Mouse (Mus musculus): ENCODE data around the gene Dnaja3.

The Dnaja3 gene

DNA sequence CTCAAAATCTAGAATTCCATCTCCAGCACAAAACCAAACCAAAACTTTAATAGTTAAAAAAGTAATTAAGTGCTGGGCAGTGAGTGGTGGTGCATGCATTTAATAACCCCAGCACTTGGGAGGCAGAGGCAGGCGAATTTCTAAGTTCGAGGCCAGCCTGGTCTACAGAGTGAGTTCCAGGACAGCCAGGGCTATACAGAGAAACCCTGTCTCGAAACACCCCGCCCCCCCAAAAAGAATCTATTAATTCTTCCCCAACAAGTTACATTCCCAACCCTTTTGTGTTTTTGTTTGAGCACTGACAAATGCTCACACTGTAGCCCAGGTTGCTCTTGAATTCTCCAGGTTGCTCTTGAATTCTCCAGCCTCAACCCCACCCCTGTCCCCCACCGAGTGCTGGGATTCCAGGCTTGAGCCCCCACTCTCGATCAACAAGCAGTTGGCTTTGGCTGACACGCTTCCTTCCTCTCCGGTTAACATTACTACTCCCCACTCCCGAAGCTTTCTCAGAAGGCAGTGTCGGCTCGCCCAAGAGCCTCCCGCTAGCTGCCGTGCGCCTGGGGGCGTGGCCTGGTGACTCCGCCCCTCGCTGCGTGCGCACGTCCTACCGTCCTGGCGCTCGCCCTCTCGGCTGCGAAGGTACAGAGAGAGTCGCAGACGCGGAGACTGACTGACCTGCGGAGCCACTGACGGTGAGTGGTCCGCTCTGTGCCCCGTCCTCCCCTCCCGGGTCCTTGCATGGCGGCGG is 86.2 kb downstream of the Dnaja3 start, which contains the start of gene Hmox2:
TSS of gene Hmox2 (plus strand) at position 582 of the 748 bp plus-strand sequence.
- peak; percentile 100 for DNase-seq

DNA sequence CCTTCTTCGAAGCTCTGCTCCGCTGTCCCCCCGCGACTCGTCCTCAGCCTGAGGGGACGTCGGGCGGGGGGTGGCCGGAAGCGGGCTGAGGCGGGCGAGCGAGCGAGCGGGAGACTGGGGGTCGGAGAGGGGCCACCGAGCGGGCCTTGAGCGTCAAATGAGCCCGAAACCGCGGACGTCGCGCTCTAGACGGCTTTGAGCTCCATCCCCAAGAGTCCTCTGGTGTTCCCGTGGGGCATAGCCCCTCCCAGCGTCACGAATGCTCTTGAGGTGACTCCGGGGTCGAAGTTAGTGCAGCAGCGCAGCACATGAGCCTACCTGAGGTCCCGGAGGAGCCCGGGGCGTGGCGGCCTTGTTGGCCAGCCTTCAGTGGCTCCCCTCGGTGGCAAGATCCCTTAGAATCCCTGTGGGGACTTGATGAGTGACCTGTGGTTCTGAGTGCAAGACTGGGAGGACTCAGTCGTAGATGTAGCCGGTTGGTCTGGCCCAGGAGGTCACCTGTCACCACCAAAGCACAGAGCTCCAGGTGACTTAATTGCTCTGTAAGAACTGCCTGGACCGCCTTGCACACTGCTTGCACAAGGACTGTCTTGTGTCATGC is 86.8 kb downstream of the Dnaja3 start:
- DNase-seq = no peak

DNA sequence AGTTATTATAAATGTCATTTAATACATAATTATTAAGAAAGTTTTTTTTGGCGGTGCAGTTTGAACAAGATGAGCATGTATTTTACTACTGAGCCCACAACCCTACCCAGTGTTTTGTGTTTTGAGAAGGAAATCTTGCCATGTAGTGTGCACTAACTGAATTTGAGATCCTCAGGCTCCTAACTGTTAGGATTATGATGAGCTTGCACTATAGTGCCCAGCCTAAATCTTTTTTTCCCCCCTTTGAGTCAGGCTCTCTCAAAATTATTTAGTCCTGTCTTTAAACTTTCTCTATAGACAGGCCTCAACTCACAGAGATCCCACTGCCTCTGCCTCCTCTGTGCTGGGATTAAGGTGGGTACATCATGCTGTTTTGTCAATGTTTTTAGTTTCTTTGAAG is 87.7 kb downstream of the Dnaja3 start:
- peak; percentile 52 for DNase-seq

DNA sequence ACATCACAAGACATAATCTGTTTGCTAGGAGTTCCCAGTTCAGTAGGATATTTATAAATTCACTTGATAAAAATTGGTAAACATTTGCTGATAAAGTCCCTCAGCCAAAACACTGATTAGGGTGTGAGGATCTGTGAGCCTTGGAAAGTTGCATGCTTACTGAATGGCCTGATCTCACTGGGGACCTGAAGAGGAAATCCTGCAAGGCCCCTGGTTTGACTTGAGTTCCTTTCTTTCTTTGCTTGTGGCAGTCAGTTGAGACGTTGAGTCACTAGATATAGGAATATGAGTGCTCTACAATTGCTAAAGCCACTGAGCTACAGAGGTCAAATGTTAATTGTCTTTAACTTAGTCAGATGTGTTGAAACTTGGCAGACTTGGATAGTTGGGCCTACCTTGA is 88.2 kb downstream of the Dnaja3 start:
- peak; percentile 88 for DNase-seq

DNA sequence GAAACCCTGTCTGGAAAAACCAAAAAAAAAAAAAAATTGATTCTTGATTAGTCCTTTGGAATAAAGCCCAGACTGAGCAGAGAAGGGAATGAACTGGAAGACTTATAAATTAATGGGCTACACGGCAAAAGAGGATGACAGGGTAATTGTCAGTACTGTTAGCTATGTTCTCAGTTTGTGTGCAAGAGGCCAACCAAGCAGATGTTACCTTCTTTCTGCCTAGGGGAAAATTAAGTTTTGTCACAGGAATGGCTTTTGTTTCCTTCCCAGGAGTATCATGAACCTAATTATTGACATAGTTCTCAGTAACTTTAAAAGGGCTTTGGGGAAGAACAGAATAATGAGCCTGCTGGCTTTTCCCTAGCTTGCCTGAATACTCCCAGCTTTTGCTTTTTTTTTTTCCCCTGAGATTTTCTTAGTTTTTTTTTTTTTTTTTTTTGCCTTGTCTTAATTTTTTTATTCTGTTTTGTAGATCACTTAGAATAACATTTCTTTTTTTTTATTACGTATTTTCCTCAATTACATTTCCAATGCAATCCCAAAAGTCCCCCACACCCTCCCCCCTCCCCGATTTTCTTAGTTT is 91.1 kb downstream of the Dnaja3 start:
- no peak for DNase-seq

DNA sequence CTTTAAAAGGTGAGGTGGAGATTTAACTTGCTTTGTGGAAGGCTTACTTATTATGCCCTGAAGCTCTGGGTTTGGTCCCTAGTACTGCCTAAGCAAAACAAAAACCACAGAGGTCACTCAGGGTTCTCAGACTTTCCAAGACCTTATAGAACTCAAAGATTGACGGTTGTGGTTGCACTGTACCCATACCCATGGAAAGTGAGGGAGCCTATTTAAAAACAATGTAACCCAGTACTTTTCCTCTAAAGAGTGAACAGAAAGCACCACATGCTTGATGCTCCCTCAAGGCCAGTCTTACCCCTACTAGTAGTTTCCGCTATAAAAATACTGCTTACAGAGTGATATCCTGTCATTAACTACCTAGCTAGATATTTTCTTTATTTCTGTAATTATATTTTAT is 96.5 kb downstream of the Dnaja3 start:
- peak; percentile 61 for DNase-seq

DNA sequence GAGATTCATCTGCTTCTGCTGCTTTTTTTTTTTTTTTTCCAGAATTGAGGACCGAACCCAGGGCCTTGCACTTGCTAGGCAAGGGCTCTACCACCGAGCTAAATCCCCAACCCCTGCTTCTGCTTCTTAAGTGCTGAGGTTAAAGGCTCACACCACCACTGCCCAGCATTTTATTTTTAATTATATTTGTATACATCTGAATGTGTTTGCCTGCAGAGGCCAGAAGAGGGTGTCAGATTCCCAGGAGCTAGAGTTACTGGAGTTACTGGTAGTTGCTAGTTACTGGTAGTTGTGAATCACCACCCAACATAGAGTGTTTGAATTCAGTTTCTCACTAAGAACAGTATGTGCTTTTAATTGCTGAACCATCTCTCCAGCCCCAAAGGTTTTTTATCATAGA is 100.2 kb downstream of the Dnaja3 start:
- peak; percentile 61 for DNase-seq

DNA sequence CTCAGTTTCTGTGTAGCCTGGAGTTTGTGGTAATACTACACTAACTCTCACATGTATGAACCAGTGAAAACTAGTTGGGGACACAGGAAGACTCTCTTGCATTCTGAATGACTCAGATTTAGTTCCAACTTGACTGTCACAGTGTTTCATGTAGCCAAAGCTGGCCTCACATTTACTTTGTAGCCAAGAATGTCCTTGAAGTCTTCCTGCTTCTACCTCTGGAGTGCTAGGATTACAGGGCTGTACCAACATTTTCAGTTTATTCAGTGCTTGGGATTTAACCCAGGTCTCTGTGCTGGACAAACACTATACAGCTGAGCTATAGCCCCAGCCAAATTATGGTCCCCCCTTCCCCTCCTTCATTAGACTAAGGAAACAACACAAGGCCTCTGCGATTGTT is 102.4 kb downstream of the Dnaja3 start:
- DNase-seq = peak; percentile 36

DNA sequence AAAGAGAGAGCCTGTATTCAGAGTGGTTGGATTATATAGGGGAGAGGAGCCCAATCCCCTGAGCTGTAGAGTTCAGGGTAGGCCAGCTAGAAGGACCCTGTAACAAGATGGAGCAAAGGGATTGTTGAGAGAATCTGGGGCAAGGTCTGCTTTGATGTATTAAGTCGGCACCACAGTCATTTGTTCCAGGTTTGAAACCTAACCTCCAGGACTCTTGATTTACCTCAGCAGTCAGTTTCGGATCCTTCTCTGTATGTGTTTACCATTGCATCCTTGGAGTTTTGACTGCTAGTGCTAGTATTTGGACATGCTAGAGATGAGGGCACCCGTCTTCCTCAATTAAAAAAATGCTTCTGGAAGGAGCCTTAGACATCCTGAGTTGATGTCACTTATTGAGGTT is 112.4 kb downstream of the Dnaja3 start:
- peak; percentile 78 for DNase-seq

DNA sequence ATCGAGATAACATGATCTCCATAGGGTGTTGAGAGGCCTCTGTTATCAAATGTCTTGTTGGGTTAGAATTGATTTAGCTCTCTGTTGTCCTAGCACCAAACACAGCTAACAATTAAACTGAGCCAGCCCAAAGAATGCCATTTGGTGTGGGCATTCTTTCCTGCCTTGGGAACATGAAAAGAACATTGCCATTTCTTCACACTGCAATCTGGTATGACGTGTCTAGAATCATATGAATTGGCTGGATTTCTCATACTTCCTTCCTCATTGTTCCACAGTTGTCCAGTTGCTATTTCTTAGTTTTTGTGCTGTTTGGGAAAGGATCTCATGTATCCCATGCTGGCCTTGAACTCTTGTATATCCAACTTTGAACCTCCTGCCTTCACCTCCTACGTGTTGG is 114.3 kb downstream of the Dnaja3 start:
- peak; percentile 77 for DNase-seq

DNA sequence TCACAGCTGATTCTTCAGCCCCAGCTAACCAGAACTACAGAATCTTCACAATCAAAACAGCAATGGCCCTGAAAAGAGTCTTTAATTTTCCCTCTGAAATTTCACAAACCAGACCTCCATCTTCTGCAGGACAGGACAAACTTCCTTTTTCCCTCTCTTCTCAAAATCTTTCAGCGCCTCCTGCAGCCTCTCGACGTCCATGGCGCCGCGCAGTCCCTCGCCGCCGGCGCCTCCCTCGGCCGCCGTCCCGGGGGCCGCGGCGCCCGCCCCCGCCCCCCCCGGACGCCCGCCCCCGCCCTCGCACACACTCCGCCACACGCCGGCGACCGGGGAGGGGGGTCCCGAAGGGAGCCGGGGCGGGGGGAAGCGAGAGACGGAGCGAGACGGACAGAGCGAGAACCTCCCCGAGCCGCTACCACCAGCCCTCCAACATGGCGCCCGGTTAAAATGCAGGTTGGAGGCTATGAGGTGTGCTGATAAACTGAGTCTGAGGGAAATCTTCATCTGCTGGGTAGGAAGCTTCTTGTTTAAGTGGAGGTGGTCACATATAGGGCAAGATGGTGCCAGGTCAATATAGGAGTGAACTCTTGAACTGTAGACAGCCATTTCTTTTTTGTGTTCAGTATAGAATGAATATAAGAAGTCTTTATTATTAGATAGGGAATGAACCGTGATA is 117.0 kb downstream of the Dnaja3 start:
- DNase-seq = peak; percentile 86

All from heart, adult 11 months (tissue).